Comparison of ENCODE assay signal across 7 mouse cellular contexts in the genomic region with DNA sequence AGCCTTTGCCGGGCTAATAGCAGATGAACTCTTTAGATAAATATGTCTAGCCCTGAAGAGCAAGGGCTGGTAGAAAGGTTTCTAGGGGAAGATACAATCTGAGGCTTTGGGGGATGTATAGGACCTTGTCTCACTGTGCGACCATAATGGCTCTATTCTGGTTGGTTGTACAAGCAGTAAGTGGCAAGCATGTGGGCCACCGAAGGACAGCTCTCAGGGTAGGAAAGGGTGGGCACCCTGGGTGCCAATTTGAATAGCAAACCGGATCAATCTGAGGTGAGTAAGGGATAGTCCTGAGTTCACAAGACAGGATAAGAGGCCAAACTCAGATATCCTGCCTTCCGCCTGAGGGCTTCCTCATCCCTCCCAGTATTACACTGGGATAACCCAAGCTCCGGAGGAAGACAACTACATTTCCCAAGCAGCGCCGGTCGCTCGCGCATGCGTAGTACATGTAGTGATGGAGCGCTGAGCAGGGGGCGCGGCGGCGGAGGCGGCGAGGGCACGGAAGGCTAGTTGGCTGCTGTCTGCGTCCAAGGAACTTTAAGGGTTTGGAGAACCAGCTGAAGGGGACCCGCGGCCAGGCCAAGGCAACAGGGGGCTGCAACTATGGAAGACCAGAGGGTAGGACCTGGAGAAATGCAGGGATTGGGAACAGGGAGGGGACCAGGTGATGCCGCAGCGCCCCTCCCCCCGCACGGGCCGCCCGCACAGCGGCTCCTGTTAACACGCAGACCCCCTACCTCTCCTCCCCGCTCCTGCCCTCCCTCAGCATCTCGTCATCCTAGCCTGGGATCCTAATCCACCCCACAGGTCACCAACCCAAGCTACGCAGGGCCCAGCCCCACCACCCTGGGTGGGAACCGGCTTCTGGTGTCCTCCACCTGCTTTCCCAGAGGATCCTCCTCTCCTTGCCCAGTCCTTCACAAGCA. TPM values are rescaled to one million over a fixed set of nuclear protein-coding genes. Genes with fewer than 3 reads are reported as not detected.
DNase-seq lines count a peak whose midpoint lies in the region; ATAC-seq and TF ChIP-seq lines count a peak whose summit lies in the region.

Gene Fsd1 (plus strand): TSS at position 480 of the 932 bp plus-strand sequence.

- no peaks in the 10 kb centered on the region; the same call in 1 of the 2 replicates for H3K27me3 ChIP-seq in thymus, adult 2 months (ENCODE audit: control insufficient read depth, insufficient read depth, low read length)
- H3K27me3 ChIP-seq in neural tube, embryonic 12.5 days (replicated peaks): no peaks in the 10 kb centered on the region

- H3K4me1 ChIP-seq in thymus, adult 2 months (replicated peaks; ENCODE audit: control insufficient read depth, insufficient read depth, low read length): peaks cover 20% of the 10 kb centered on the region; the same call in 1 of the 2 replicates
- peaks cover 12% of the 10 kb centered on the region for H3K4me1 ChIP-seq in neural tube, embryonic 12.5 days

- intact Hi-C loops in heart, postnatal 10 days (cut with DNase I): no loop called here
- intact Hi-C loops in left cerebral cortex, postnatal 10 days (cut with DNase I): no loop called here

- H3K27ac ChIP-seq in thymus, adult 2 months (ENCODE audit: control insufficient read depth, insufficient read depth, low read length): no peak within 1 kb of the TSS
- no peak within 1 kb of the TSS for H3K27ac ChIP-seq in neural tube, embryonic 12.5 days

- no peak within 1 kb of the TSS for H3K4me3 ChIP-seq in thymus, adult 2 months (ENCODE audit: control insufficient read depth, insufficient read depth, low read length)
- peak within 1 kb of the TSS; percentile 69 for H3K4me3 ChIP-seq in neural tube, embryonic 12.5 days

- H3K4me2 ChIP-seq in neural tube, embryonic 12.5 days (replicated peaks): peak within 1 kb of the TSS; percentile 86

- H3K36me3 ChIP-seq in thymus, adult 2 months (ENCODE audit: control insufficient read depth, insufficient read depth, low read length): no peaks in the 10 kb centered on the region
- peaks cover 24% of the 10 kb centered on the region for H3K36me3 ChIP-seq in neural tube, embryonic 12.5 days

- no peaks in the 10 kb centered on the region for H3K9me3 ChIP-seq in neural tube, embryonic 12.5 days

- DNase-seq in thymus, adult 2 months: peak; percentile 23
- no peak for DNase-seq in thymus, adult 18-20 months
- peak; percentile 90 for DNase-seq in embryo, embryonic 10.5 days (ENCODE audit: low spot score)
- peak; percentile 43 to 68 for DNase-seq in heart, postnatal 10 days
- peak; percentile 78 to 84 for DNase-seq in left cerebral cortex, postnatal 10 days (ENCODE audit: extremely low spot score in 1 of 2, low spot score in 2 of 2)
- no peak for DNase-seq in natural killer cell, adult 2 months (ENCODE audit: low spot score in 2 of 2)

- H3K9ac ChIP-seq in neural tube, embryonic 12.5 days: peak within 1 kb of the TSS; percentile 72

- TF ChIP-seq CTCF in thymus, adult 2 months (IDR thresholded peaks at IDR 0.05; ENCODE audit: borderline replicate concordance, control insufficient read depth, extremely low read depth, insufficient read depth, low read length, poor library complexity): no peak

- no peak for TF ChIP-seq POLR2A in thymus, adult 2 months (IDR thresholded peaks at IDR 0.05; ENCODE audit: control insufficient read depth, extremely low read depth, insufficient read depth, low read length, poor library complexity)

- ATAC-seq in neural tube, embryonic 12.5 days (ENCODE audit: low FRiP score, low read depth): peak; percentile 88

- 16% methylated on average over 35 of the region's 35 CpGs for WGBS in thymus, adult 2 months
- 10% methylated on average over 35 of the region's 35 CpGs for WGBS in neural tube, embryonic 12.5 days

RNA-seq across cellular contexts. Expression of gene Fsd1, which starts in this region (rescaled TPM):
- polyA plus RNA-seq in thymus, adult 2 months (2012; rRNA removed): 0.26 and 0.62 TPM in 2 replicates
- under 1 TPM in 1 of 2 experiments, not detected in 1; 0.31 TPM for total RNA-seq in heart, postnatal 10 days (2021)
- 100 to 1,000 TPM in 1 of 2 experiments, 10 to 100 TPM in 1; 99.7 to 111 TPM for total RNA-seq in left cerebral cortex, postnatal 10 days (2021)
- 114 and 123 TPM in 2 replicates for polyA plus RNA-seq in neural tube, embryonic 12.5 days (2016; fragmentation: Nextera tagmentation; extraction: Ambion mirVana)

Comparison
In these comparisons a context has a peak if more than half of its experiments do, and no peak if none do; other contexts are left out.
1. RNA of gene Fsd1 (total RNA-seq): 99.7 to 111 TPM in left cerebral cortex, postnatal 10 days; 0.31 TPM in heart, postnatal 10 days; every median in the first group is over 10 times any median in the second.
2. RNA of gene Fsd1 (polyA plus RNA-seq): 114 to 123 TPM in neural tube, embryonic 12.5 days; 0.26 to 0.62 TPM in thymus, adult 2 months; every median in the first group is over 10 times any median in the second.
3. Peak in DNase-seq in thymus, adult 2 months; RNA of the gene not detected or under 1 TPM.
4. Peak in DNase-seq in heart, postnatal 10 days; RNA of the gene not detected or under 1 TPM.
5. DNase-seq: peak in embryo, embryonic 10.5 days (single experiment) and left cerebral cortex, postnatal 10 days (2 of 2); none in thymus, adult 18-20 months (0 of 2) and natural killer cell, adult 2 months (0 of 2).